Mouse (Mus musculus): ENCODE measurements around the gene Lrrc9. TPM values are rescaled to one million over a fixed set of nuclear protein-coding genes. Genes with fewer than 3 reads are reported as not detected.

Lrrc9 gene
- total and polyA plus RNA-seq, 3 experiments, result 0.57 to 5.8 (median 1.5) TPM

- DNase-seq, result peak; percentile 87
These were observed 35.2 kb downstream of the Lrrc9 start for GRCm38 (mm10) chr12:72476773-72477450.

GRCm38 (mm10) chr12:72482226-72482625, 40.6 kb downstream of the Lrrc9 start:
- peak; percentile 41 for DNase-seq

GRCm38 (mm10) chr12:72484872-72485271, 43.2 kb downstream of the Lrrc9 start:
- no peak for DNase-seq

GRCm38 (mm10) chr12:72487498-72487897, 45.8 kb downstream of the Lrrc9 start:
- peak; percentile 59 for DNase-seq

- DNase-seq, result peak; percentile 78
These were observed 48.3 kb downstream of the Lrrc9 start for GRCm38 (mm10) chr12:72489995-72490394.

GRCm38 (mm10) chr12:72491063-72491719, 49.5 kb downstream of the Lrrc9 start:
- DNase-seq, result no peak

GRCm38 (mm10) chr12:72496866-72497600, 55.4 kb downstream of the Lrrc9 start:
- no peak for DNase-seq

- DNase-seq, result no peak
These were observed 67.9 kb downstream of the Lrrc9 start for GRCm38 (mm10) chr12:72509606-72510005.

GRCm38 (mm10) chr12:72515446-72515845, 73.8 kb downstream of the Lrrc9 start:
- DNase-seq, result no peak

GRCm38 (mm10) chr12:72518114-72518728, 76.6 kb downstream of the Lrrc9 start:
- DNase-seq, result no peak

GRCm38 (mm10) chr12:72519352-72519751, 77.7 kb downstream of the Lrrc9 start:
- no peak for DNase-seq

- DNase-seq, result no peak
These were observed 78.2 kb downstream of the Lrrc9 start for GRCm38 (mm10) chr12:72519855-72520254.

- DNase-seq, result peak; percentile 53
These were observed 79.0 kb downstream of the Lrrc9 start for GRCm38 (mm10) chr12:72520645-72521044.

GRCm38 (mm10) chr12:72525588-72525987, 83.9 kb downstream of the Lrrc9 start:
- DNase-seq, result no peak

GRCm38 (mm10) chr12:72532303-72532702, 90.6 kb downstream of the Lrrc9 start:
- no peak for DNase-seq

- no peak for DNase-seq
These were observed 92.3 kb downstream of the Lrrc9 start for GRCm38 (mm10) chr12:72533986-72534385.

- no peak for DNase-seq
These were observed 93.9 kb downstream of the Lrrc9 start for GRCm38 (mm10) chr12:72535599-72535998.

GRCm38 (mm10) chr12:72536021-72536597, 94.4 kb downstream of the Lrrc9 start, which contains the start of gene Pcnx4:
Gene Pcnx4, plus strand, starts transcription at chr12:72536383.
- DNase-seq, result peak; percentile 99

GRCm38 (mm10) chr12:72538571-72538970, 96.9 kb downstream of the Lrrc9 start:
- no peak for DNase-seq

- no peak for DNase-seq
These were observed 112.7 kb downstream of the Lrrc9 start for GRCm38 (mm10) chr12:72554347-72554746.

- no peak for DNase-seq
These were observed 122.7 kb downstream of the Lrrc9 start for GRCm38 (mm10) chr12:72564281-72564795.
